Mouse (Mus musculus): ENCODE data around the gene Gm10392.

Gene Gm10392

DNA sequence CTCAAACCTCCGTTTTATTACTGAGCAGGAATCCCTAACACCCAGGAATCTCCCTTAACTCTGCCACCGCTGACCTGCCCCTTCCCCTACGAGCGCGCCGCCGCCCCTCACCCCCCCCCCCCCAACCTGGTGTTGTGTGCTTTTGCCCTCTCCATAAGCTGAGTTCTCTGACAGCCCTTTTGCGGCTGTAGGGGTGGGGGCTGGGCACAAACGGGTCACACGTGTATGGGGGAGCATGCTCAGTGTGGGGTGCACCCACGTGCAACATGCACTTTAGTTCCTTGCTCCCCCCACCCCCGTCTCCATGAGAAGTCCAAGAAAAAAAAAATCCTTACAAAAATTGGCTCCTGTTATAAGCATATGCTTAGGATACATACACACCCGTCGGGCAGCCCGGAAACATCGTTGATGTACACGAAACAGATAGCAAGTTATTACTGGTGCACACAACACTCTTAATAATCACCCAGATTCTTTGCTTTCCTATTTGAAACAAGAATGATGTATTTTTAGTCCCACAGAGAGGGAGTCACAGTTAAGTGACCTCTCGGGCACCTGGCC is 26.6 kb downstream of the Gm10392 start:
- in situ Hi-C loops (cut with MboI): no loop called here

GRCm38 (mm10) chr11:77491502-77492291 is 27.3 kb downstream of the Gm10392 start:
- in situ Hi-C loops (cut with MboI): no loop called here

- in situ Hi-C loops (cut with MboI): no loop called here
These were observed 27.9 kb downstream of the Gm10392 start for GRCm38 (mm10) chr11:77491123-77491501.

DNA sequence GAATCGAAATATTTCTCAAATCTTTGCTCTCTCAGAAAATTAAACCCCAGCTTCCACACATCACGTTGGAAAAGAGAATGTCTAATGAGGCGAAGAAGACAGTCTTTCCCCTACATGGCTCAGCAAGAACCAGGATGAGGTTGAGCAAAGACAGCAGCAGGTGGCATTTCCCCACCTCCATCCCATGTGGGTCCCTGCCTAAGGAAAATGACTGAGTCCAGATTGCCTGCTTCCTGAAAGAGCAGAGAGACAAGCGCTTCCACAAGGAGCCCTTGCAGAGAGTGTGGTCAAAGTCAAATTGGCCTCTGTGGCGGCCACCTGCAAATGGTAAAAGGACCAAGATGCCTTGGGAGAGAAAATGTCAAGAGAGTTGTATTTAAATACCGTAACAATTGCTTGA is 28.5 kb downstream of the Gm10392 start:
- in situ Hi-C loops (cut with MboI): no loop called here

GRCm38 (mm10) chr11:77489591-77490235 is 29.3 kb downstream of the Gm10392 start, which contains the start of gene Ankrd13b:
Gene Ankrd13b, minus strand, starts transcription at chr11:77489678.
- in situ Hi-C loops (cut with MboI): no loop called here

DNA sequence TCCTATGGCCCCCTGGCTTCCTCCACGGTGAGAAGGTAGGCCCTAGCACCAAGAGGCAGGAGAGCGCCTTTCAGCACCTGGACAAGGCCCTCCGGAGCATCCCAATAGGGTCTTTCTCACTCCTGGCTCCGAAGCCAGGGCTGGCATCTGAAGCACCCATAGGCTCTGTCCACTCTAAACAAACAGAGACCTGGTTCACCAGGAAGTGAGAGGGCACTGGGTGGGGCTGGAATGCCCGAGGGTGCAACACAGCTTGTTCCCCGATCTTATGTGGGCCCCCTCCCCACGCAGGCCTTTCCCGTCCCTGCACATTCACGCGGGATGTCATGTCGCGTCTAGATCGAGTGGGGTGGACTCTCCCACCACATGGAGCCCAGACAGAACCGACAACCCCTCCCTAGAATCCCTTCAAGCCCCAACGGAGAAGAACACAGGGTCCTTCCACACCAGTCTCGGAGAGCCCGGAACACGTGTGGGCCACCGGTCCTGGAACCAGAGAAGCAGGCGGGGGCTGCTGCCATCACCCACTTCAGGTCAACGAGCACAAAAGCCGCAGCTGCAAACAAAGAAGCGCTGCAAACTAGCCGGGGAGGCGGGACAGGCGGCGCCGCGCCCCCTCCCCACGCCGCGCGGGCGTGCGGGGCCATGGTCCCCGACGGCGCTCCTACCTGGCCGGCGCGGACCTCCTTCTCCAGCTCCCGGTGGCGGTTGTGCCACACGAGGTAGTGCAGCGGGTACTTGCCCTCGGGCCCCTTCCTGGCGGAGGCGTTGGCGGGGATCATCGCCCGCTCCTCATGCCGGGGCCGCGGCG is 30.0 kb downstream of the Gm10392 start:
- in situ Hi-C loops (cut with MboI): no loop called here

DNA sequence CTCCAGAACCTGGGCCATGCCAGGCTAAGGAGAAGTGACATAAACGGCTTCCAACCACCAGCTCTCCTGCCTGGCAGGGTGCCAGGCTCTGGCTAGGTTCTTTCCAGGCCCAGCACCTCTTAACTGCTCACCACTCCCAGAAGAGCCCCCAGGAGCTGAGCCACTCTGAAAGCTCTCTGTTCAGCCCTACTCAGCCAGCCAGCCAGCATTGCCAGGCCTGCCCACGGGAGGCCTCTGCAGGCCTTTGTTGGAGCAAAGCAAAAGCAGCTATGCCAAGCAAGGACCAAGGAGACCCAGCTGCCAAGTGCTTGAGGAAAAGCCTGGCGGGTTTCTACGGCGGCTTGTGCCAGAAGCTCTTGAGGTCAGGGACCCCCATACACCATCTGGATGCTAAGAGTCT is 32.2 kb downstream of the Gm10392 start:
- in situ Hi-C loops (cut with MboI): no loop called here

DNA sequence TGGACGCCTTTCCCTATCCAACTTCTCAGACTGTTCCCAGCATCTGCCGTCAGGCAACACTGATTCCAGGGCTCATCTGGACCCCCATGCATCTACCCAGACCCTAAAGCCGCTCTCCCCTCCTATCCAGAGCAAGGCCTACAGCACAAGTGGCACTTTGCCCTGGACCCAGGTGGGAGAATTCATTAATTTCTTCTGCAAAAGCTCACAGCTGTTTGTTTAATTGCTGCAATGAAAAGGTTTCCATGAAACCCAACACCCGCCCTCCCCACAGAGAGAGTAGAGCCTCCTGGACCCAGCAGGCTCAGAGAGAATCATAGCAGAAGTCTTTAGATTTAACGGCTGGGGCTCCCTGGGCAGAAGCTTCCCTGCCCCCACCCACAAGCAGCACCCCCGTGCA is 33.8 kb downstream of the Gm10392 start:
- in situ Hi-C loops (cut with MboI): no loop called here

- in situ Hi-C loops (cut with MboI): no loop called here
These were observed 35.3 kb downstream of the Gm10392 start for GRCm38 (mm10) chr11:77483510-77484255.

DNA sequence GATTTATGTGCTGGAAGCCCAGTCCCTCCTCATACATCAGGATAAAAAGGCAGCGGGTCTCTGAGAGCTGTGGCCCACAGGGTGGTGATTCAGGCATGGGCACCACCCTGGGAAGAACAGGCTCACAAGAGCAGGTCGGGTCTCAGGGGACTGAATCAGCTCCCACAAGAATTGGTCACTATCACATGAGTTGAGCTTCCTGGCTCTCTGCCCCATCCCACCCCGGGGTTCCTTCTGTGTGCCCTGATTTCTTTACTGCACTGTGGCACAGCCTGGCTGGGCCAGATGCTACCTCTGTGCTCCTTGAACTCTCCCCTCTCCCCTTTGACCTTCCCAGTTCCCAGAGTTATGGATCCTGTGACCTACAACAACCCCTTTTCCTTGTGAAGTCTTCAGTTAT is 36.0 kb downstream of the Gm10392 start:
- in situ Hi-C loops (cut with MboI): no loop called here

DNA sequence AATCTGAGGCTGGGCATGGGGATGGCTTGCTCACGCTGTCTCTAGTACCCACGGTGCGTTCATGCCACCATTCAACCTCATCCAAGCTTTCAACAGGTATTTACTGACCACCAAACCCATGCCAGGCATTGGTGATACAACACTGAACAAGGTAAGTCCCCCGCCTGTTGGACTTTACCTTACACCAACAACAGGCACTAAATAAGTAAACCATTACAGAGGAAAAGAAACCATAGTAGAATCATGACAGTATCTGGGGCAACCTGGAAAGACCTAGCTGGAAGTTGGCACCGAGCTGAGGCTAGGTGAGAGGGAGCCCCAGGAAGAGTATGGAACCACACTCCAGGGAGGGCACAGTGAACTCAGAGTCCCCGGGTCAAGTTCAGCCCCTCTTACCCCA is 42.1 kb downstream of the Gm10392 start:
- in situ Hi-C loops (cut with MboI): no loop called here

GRCm38 (mm10) chr11:77476216-77476615 is 42.8 kb downstream of the Gm10392 start:
- in situ Hi-C loops (cut with MboI): no loop called here

GRCm38 (mm10) chr11:77472775-77473174 is 46.2 kb downstream of the Gm10392 start:
- in situ Hi-C loops (cut with MboI): no loop called here

- in situ Hi-C loops (cut with MboI): no loop called here
These were observed 47.6 kb downstream of the Gm10392 start for GRCm38 (mm10) chr11:77471407-77471806.

- in situ Hi-C loops (cut with MboI): no loop called here
These were observed 50.6 kb downstream of the Gm10392 start for GRCm38 (mm10) chr11:77468397-77468796.

- in situ Hi-C loops (cut with MboI): no loop called here
These were observed 51.2 kb downstream of the Gm10392 start for GRCm38 (mm10) chr11:77467784-77468183.

GRCm38 (mm10) chr11:77467157-77467556 is 51.8 kb downstream of the Gm10392 start:
- in situ Hi-C loops (cut with MboI): no loop called here

Data from mature B cell (primary cell).